Mouse (Mus musculus) bone marrow macrophage, adult 2 months (primary cell): ENCODE measurements around the gene Stard10.

ENCODE experiments used
- CTCF ChIP-seq: IDR thresholded peaks from 2 replicates; pipeline ENCODE4 v1.5.1; 2012; ENCODE audit warnings: low read depth, mild to moderate bottlenecking, low read length, moderate library complexity
- POLR2A ChIP-seq: IDR thresholded peaks from 2 replicates; pipeline ENCODE4 v1.6.1; 2012; ENCODE audit warnings: mild to moderate bottlenecking, low read depth, low read length, borderline replicate concordance

DNA sequence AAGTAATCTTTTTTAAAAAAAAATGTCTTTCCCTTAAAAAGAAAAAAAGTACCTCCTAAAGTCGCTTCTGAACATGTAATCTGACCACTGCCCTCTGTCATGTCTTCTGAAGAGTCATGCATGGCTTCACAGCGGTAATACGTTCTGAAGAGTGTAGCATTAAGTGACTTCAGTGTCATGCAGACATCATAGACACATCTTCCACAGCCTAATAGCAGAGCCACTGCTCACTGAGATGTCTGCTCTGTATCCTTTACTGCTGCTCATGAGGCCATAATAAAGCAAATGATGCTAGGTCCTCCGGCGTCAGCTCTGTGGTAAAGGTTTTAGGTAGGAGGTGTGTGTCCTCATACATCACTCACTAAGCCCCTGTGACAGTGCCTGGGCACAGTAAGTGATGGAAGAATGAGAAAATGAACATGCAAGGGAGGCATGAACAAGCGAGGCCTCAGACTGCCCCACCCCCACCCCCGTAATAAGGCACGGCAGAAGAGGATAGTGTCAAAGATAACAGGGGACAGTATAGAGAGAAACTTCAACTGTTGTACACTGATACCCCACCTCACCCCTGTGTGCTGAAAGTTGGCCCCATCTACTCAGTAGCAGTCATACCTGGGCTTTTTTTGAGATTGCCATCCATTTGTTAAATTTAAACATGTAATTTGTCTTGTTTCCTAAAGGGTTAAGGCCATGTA lies 44.3 kb upstream of the Stard10 start:
- TF ChIP-seq CTCF, result no peak
- TF ChIP-seq POLR2A, result no peak
